Mouse (Mus musculus) small intestine, adult 2 months (tissue): ENCODE results near the gene Pitpnm3.

ENCODE experiments used
- CTCF ChIP-seq: fragments of 200-500 bp; IDR thresholded peaks from 2 replicates; pipeline ENCODE4 v1.5.1; 2012; ENCODE audit warnings: low read depth, mild to moderate bottlenecking, control low read depth, inconsistent platforms, low read length, moderate library complexity, mixed read lengths; ENCODE audit not compliant: insufficient replicate concordance, insufficient read length; ENCODE audit errors: extremely low read depth
- POLR2A ChIP-seq: fragments of 200-500 bp; IDR thresholded peaks from 2 replicates; pipeline ENCODE4 v1.6.1; 2012; ENCODE audit warnings: low read depth, mild to moderate bottlenecking, control low read depth, inconsistent platforms, low read length, moderate library complexity

DNA sequence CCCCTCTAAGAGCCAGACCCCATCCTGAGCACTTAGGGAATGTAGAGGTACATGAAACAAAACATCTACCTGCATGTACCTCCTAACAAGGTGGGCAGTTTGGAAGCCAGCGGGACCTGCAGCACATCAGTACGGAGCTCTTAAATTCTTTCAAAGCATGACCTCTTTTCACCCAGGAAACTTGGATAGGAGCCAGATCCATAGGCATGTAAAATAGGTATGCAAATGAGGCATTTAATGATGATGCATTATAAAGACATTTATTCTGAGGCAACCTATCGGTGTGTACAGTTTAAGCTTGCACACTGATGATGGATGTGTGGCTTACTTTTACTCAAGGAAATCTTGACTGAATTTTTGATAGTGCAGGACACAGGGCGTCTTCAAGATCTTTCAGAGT is 120.9 kb downstream of the Pitpnm3 start:
- TF ChIP-seq CTCF (no peak), POLR2A (no peak)
